Mouse (Mus musculus) CH12.LX (cell line): ENCODE results near the gene Ascl1. TPM values are rescaled to one million over a fixed set of nuclear protein-coding genes. Genes with fewer than 3 reads are reported as not detected.

Experiments used
- DNase-seq: peaks from one replicate; pipeline ENCODE4 v3.0.0-alpha.2; 2013; ENCODE audit errors: extremely low read depth
- H3K27ac ChIP-seq: 2 replicates; pipeline ENCODE4 v1.5.1; 2012; ENCODE audit warnings: low read depth, mild to moderate bottlenecking, control low read depth, moderate library complexity; ENCODE audit not compliant: insufficient read depth
- H3K27me3 ChIP-seq: replicated peaks from 2 replicates; pipeline ENCODE3; 2012; ENCODE audit warnings: inconsistent platforms
- H3K36me3 ChIP-seq, 2 experiments: replicated peaks in 1 of 2; 2 replicates each; pipeline versions ENCODE3 to v1.6.1; 2012; ENCODE audit warnings: inconsistent platforms in 1 of 2, low read length in 1 of 2, mild to moderate bottlenecking in 1 of 2, mixed read lengths in 1 of 2, moderate library complexity in 1 of 2; ENCODE audit not compliant: control insufficient read depth in 1 of 2, insufficient read depth in 1 of 2
- H3K4me1 ChIP-seq, 2 experiments: 2 replicates each; pipeline ENCODE4 v1.6.1; 2012; ENCODE audit warnings: inconsistent platforms in 1 of 2, moderate library complexity in 1 of 2; ENCODE audit not compliant: insufficient read depth in 2 of 2, control insufficient read depth in 1 of 2
- H3K4me2 ChIP-seq: 2 replicates; pipeline ENCODE4 v1.6.1; 2012; ENCODE audit warnings: low read depth, mild to moderate bottlenecking, control low read depth; ENCODE audit not compliant: poor library complexity, insufficient read depth, severe bottlenecking
- H3K4me3 ChIP-seq, 3 experiments: fragments of 150-350 bp in 1 of 3; sonication (generic) in 1 of 3; replicated peaks in 1 of 3; 2 replicates each; pipeline versions ENCODE3 to v1.5.1; 2011 to 2012; ENCODE audit warnings: low read depth in 2 of 3, low read length in 2 of 3, mild to moderate bottlenecking in 2 of 3, moderate library complexity in 2 of 3, control low read depth in 1 of 3, improper control_type of control experiment in 1 of 3, inconsistent platforms in 1 of 3, mixed read lengths in 1 of 3; ENCODE audit not compliant: poor library complexity in 1 of 3
- H3K79me2 ChIP-seq: replicated peaks from 2 replicates; pipeline ENCODE4 v1.6.1; 2012; ENCODE audit warnings: mild to moderate bottlenecking, moderate library complexity; ENCODE audit not compliant: control insufficient read depth, poor library complexity, insufficient read depth, severe bottlenecking; ENCODE audit errors: extremely low read depth
- H3K9ac ChIP-seq: 2 replicates; pipeline ENCODE4 v1.6.1; 2012; ENCODE audit warnings: low read depth, mild to moderate bottlenecking, control low read depth, moderate library complexity; ENCODE audit not compliant: insufficient read depth
- H3K9me3 ChIP-seq: replicated peaks from 2 replicates; pipeline ENCODE3; 2012; ENCODE audit warnings: low read length, inconsistent platforms, mixed read lengths
- BHLHE40 ChIP-seq: IDR thresholded peaks from 2 replicates; pipeline ENCODE4 v1.6.1; 2011; ENCODE audit warnings: mild to moderate bottlenecking, low read depth, low read length, improper control_type of control experiment
- CHD1 ChIP-seq: IDR thresholded peaks from 2 replicates; pipeline ENCODE4 v1.6.1; 2012; ENCODE audit warnings: low read depth, low read length, improper control_type of control experiment, inconsistent platforms
- CTCF ChIP-seq, 2 experiments: IDR thresholded peaks in 1 of 2; conservative IDR thresholded peaks in 1 of 2; 2 replicates each; pipeline ENCODE4 v1.5.1; 2011 to 2012; ENCODE audit warnings: low read depth in 2 of 2, low read length in 2 of 2, improper control_type of control experiment in 1 of 2, inconsistent platforms in 1 of 2, mild to moderate bottlenecking in 1 of 2, moderate library complexity in 1 of 2
- ELF1 ChIP-seq: IDR thresholded peaks from 2 replicates; pipeline ENCODE4 v1.6.1; 2014; ENCODE audit warnings: low read depth, mild to moderate bottlenecking, inconsistent platforms, low read length, improper control_type of control experiment
- HCFC1 ChIP-seq: IDR thresholded peaks from 2 replicates; pipeline ENCODE4 v1.6.1; 2012; ENCODE audit warnings: low read depth, mild to moderate bottlenecking, inconsistent platforms, low read length, improper control_type of control experiment
- IRF4 ChIP-seq: IDR thresholded peaks from 2 replicates; pipeline ENCODE4 v1.6.1; 2014; ENCODE audit warnings: low read depth, mild to moderate bottlenecking, inconsistent platforms, low read length, improper control_type of control experiment
- JUN ChIP-seq: IDR thresholded peaks from 2 replicates; pipeline ENCODE4 v1.6.1; 2011; ENCODE audit warnings: low read depth, mild to moderate bottlenecking, low read length, improper control_type of control experiment, moderate library complexity; ENCODE audit not compliant: insufficient read depth
- KAT2A ChIP-seq: IDR thresholded peaks from 2 replicates; pipeline ENCODE4 v1.6.1; 2012; ENCODE audit warnings: low read length, improper control_type of control experiment, inconsistent platforms; ENCODE audit not compliant: insufficient replicate concordance
- MAX ChIP-seq: IDR thresholded peaks from 2 replicates; pipeline ENCODE4 v1.6.1; 2011; ENCODE audit warnings: low read length, improper control_type of control experiment
- MEF2A ChIP-seq: IDR thresholded peaks from 2 replicates; pipeline ENCODE4 v1.6.1; 2014; ENCODE audit warnings: low read depth, mild to moderate bottlenecking, inconsistent platforms, low read length, improper control_type of control experiment, borderline replicate concordance
- MYC ChIP-seq: IDR thresholded peaks from 2 replicates; pipeline ENCODE4 v1.6.1; 2011; ENCODE audit warnings: low read depth, mild to moderate bottlenecking, improper control_type of control experiment, low read length
- NELFE ChIP-seq: IDR thresholded peaks from 2 replicates; pipeline ENCODE4 v1.6.1; 2011; ENCODE audit warnings: low read depth, low read length, improper control_type of control experiment
- PAX5 ChIP-seq: IDR thresholded peaks from 2 replicates; pipeline ENCODE4 v1.6.1; 2012; ENCODE audit warnings: low read length, inconsistent platforms, mixed read lengths
- POLR2AphosphoS2 ChIP-seq: IDR thresholded peaks from 2 replicates; pipeline ENCODE4 v1.6.1; 2011; ENCODE audit warnings: low read depth, low read length, improper control_type of control experiment
- RAD21 ChIP-seq: IDR thresholded peaks from 2 replicates; pipeline ENCODE4 v1.6.1; 2011; ENCODE audit warnings: low read depth, mild to moderate bottlenecking, low read length, improper control_type of control experiment, moderate library complexity
- RCOR1 ChIP-seq: conservative IDR thresholded peaks from 2 replicates; pipeline ENCODE4 v1.6.1; 2012; ENCODE audit warnings: low read depth, mild to moderate bottlenecking, inconsistent platforms, low read length, improper control_type of control experiment
- SIN3A ChIP-seq: IDR thresholded peaks from 2 replicates; pipeline ENCODE4 v1.6.1; 2012; ENCODE audit warnings: low read length, improper control_type of control experiment, inconsistent platforms
- SMC3 ChIP-seq: IDR thresholded peaks from 2 replicates; pipeline ENCODE4 v1.6.1; 2011; ENCODE audit warnings: low read depth, low read length, improper control_type of control experiment
- TBP ChIP-seq: conservative IDR thresholded peaks from 2 replicates; pipeline ENCODE4 v1.6.1; 2011; ENCODE audit warnings: low read depth, low read length, improper control_type of control experiment
- TCF12 ChIP-seq: IDR thresholded peaks from 2 replicates; pipeline ENCODE4 v1.6.1; 2014; ENCODE audit warnings: low read depth, mild to moderate bottlenecking, inconsistent platforms, low read length, improper control_type of control experiment
- USF2 ChIP-seq: conservative IDR thresholded peaks from 2 replicates; pipeline ENCODE4 v1.6.1; 2011; ENCODE audit warnings: low read depth, low read length, improper control_type of control experiment
- ZC3H11A ChIP-seq: IDR thresholded peaks from 2 replicates; pipeline ENCODE4 v1.6.1; 2012; ENCODE audit warnings: low read depth, mild to moderate bottlenecking, inconsistent platforms, low read length, improper control_type of control experiment
- ZKSCAN1 ChIP-seq: IDR thresholded peaks from 2 replicates; pipeline ENCODE4 v1.6.1; 2012; ENCODE audit warnings: low read depth, inconsistent platforms, low read length, improper control_type of control experiment, borderline replicate concordance
- ZNF384 ChIP-seq: IDR thresholded peaks from 2 replicates; pipeline ENCODE4 v1.6.1; 2012; ENCODE audit warnings: low read depth, low read length, improper control_type of control experiment, inconsistent platforms
- dilution Hi-C: fragments of 300-500 bp; cut with MboI; formaldehyde crosslinking; loops from 2 replicates; pipeline ENCODE4 v1.14.3; 2020; ENCODE audit warnings: low sequenced_read_pairs; ENCODE audit not compliant: extremely low pct_unique_long_range_greater_than_20kb, extremely low pct_ligation_motif_present
- in situ Hi-C: fragments of 300-500 bp; cut with MboI; formaldehyde crosslinking; loops from 3 replicates; pipeline ENCODE4 v1.14.3; 2019; ENCODE audit warnings: low sequenced_read_pairs, low pct_ligation_motif_present, low pct_unique_long_range_greater_than_20kb, mixed read lengths
- polyA plus RNA-seq: library from polyadenylated mRNA; unstranded; fragments of >175 nt; gene quantifications from 2 replicates; pipeline ENCODE4 v1.2.1, GENCODE M21; 2012; ENCODE audit warnings: low read depth; ENCODE audit not compliant: insufficient read length
- total RNA-seq, 2 experiments: library from RNA; depleted of rRNA; stranded (reverse); fragments of 300-350 nt in 1 of 2; fragments of >200 nt in 1 of 2; gene quantifications; 2 replicates each; pipeline ENCODE4 v1.2.3; 2012 to 2014

Ascl1 gene
- total and polyA plus RNA-seq, 3 experiments = not detected

GRCm38 (mm10) chr10:87521646-87522045, 28.2 kb upstream of the Ascl1 start, which contains the start of gene Pah:
Gene Pah, plus strand, starts transcription at chr10:87521795.
- TF ChIP-seq USF2 (no peak), ELF1 (no peak), HCFC1 (no peak), CTCF (conservative IDR thresholded peaks at IDR 0.05 in 1 of 2, IDR thresholded peaks at IDR 0.05 in 1 of 2; ENCODE audit: low read depth in 2 of 2, low read length in 2 of 2) (no peak), MAX (no peak), BHLHE40 (no peak), JUN (no peak), MYC (no peak), SMC3 (no peak), RAD21 (no peak), TBP (no peak)
- H3K4me1 ChIP-seq = no peaks in the 10 kb centered on the region
- in situ Hi-C loops (no loop called here), dilution Hi-C loops (no loop called here)
- H3K9ac ChIP-seq = no peak within 1 kb of the TSS
- H3K4me3 ChIP-seq = no peak within 1 kb of the TSS
- H3K27ac ChIP-seq = no peak within 1 kb of the TSS
- no peaks in the 10 kb centered on the region for H3K27me3 ChIP-seq
- H3K4me2 ChIP-seq = no peak within 1 kb of the TSS
- no peaks in the 10 kb centered on the region for H3K9me3 ChIP-seq
- no peaks in the 10 kb centered on the region for H3K36me3 ChIP-seq
- DNase-seq = no peak
- no peaks in the 10 kb centered on the region for H3K79me2 ChIP-seq

GRCm38 (mm10) chr10:87520401-87521116, 27.1 kb upstream of the Ascl1 start:
- H3K36me3 ChIP-seq = no peaks in the 10 kb centered on the region
- H3K4me3 ChIP-seq = no peak overlapping the region
- no peak overlapping the region for H3K4me2 ChIP-seq

More at GRCm38 (mm10) chr10:87520401-87521116, 27.1 kb upstream of the Ascl1 start:
- dilution Hi-C loops (no loop called here), in situ Hi-C loops (no loop called here)
- no peaks in the 10 kb centered on the region for H3K9me3 ChIP-seq
- no peak for TF ChIP-seq MYC
- no peak for TF ChIP-seq IRF4
- no peak for TF ChIP-seq ZC3H11A
- no peak for TF ChIP-seq CHD1
- no peak for TF ChIP-seq NELFE
- TF ChIP-seq JUN = no peak
- TF ChIP-seq POLR2AphosphoS2 = no peak
- no peak for TF ChIP-seq RCOR1
- TF ChIP-seq MEF2A = no peak
- no peak for TF ChIP-seq SIN3A
- no peak for TF ChIP-seq TCF12
- TF ChIP-seq PAX5 = no peak
- no peak for TF ChIP-seq ZKSCAN1
- no peak for TF ChIP-seq KAT2A
- no peak for TF ChIP-seq CTCF (conservative IDR thresholded peaks at IDR 0.05 in 1 of 2, IDR thresholded peaks at IDR 0.05 in 1 of 2; ENCODE audit: low read depth in 2 of 2, low read length in 2 of 2)
- no peak for TF ChIP-seq BHLHE40
- TF ChIP-seq ZNF384 = no peak
- no peak overlapping the region for H3K27ac ChIP-seq
- H3K4me1 ChIP-seq = no peaks in the 10 kb centered on the region
- no peaks in the 10 kb centered on the region for H3K79me2 ChIP-seq
- no peaks in the 10 kb centered on the region for H3K27me3 ChIP-seq
- H3K9ac ChIP-seq = no peak overlapping the region
- no peak for DNase-seq
